Mouse (Mus musculus) left cerebral cortex, postnatal 10 days (tissue): ENCODE measurements around the gene Bud13. TPM values are rescaled to one million over a fixed set of nuclear protein-coding genes. Genes with fewer than 3 reads are reported as not detected.

Experiments
- DNase-seq, 2 experiments: peaks; one replicate each; pipeline ENCODE4 v3.0.0; 2021 to 2022; ENCODE audit warnings: low spot score in 2 of 2, mixed read lengths in 1 of 2; ENCODE audit errors: extremely low spot score in 1 of 2
- intact Hi-C: fragments of 180-260 bp; cut with DNase I; formaldehyde crosslinking; loops from one replicate; pipeline ENCODE4 v1.15.1; 2025
- total RNA-seq, 2 experiments: library from RNA; stranded (reverse); gene quantifications; 2 replicates each; pipeline ENCODE4 v1.2.3; 2021

Gene Bud13
- 10 to 100 TPM in 1 of 2 experiments, 1 to 10 TPM in 1; 9.6 to 10.4 TPM for total RNA-seq

GRCm38 (mm10) chr9:46282631-46283436 is at the start of gene Bud13:
TSS of gene Bud13 (plus strand) at chr9:46283008.
- peak; percentile 88 to 95 for DNase-seq
- intact Hi-C loops: no loop called here

- DNase-seq: no peak
- intact Hi-C loops: no loop called here
Observed at GRCm38 (mm10) chr9:46235196-46235595, 47.6 kb upstream of the Bud13 start.

GRCm38 (mm10) chr9:46235596-46235648 is 47.4 kb upstream of the Bud13 start, which contains the start of gene Apoc3:
TSS of gene Apoc3 (minus strand) at chr9:46235636.
- DNase-seq: no peak
- intact Hi-C loops: no loop called here

GRCm38 (mm10) chr9:46235649-46236048 is 47.2 kb upstream of the Bud13 start:
- no peak for DNase-seq
- intact Hi-C loops: no loop called here

GRCm38 (mm10) chr9:46238850-46239249 is 44.0 kb upstream of the Bud13 start:
- intact Hi-C loops: no loop called here
- no peak for DNase-seq

- intact Hi-C loops: no loop called here
- no peak for DNase-seq
Observed at GRCm38 (mm10) chr9:46240526-46241153, 42.2 kb upstream of the Bud13 start, which contains the start of gene Apoa4. TSS of gene Apoa4 (plus strand) at chr9:46240696.

- no peak for DNase-seq
- intact Hi-C loops: no loop called here
Observed at GRCm38 (mm10) chr9:46241818-46242217, 41.0 kb upstream of the Bud13 start.

GRCm38 (mm10) chr9:46243122-46243521 is 39.7 kb upstream of the Bud13 start:
- DNase-seq: no peak

GRCm38 (mm10) chr9:46243584-46243983 is 39.2 kb upstream of the Bud13 start:
- intact Hi-C loops: no loop called here

More at GRCm38 (mm10) chr9:46243122-46243521, 39.7 kb upstream of the Bud13 start:
- intact Hi-C loops: no loop called here

GRCm38 (mm10) chr9:46246752-46247324 is 36.0 kb upstream of the Bud13 start:
- intact Hi-C loops: loop anchor here (5.0 kb wide), 1 partner anchor 245 kb away; no protein-coding TSS in a partner anchor
- peak; percentile 68 to 69 for DNase-seq

More at GRCm38 (mm10) chr9:46243584-46243983, 39.2 kb upstream of the Bud13 start:
- DNase-seq: no peak

GRCm38 (mm10) chr9:46256177-46256576 is 26.6 kb upstream of the Bud13 start:
- DNase-seq: no peak
- intact Hi-C loops: no loop called here

GRCm38 (mm10) chr9:46256658-46257385 is 26.0 kb upstream of the Bud13 start:
- DNase-seq: peak in 1 of 2 experiments; percentile 44

GRCm38 (mm10) chr9:46257546-46257945 is 25.3 kb upstream of the Bud13 start:
- DNase-seq: no peak

More at GRCm38 (mm10) chr9:46256658-46257385, 26.0 kb upstream of the Bud13 start:
- intact Hi-C loops: no loop called here

GRCm38 (mm10) chr9:46259111-46259510 is 23.7 kb upstream of the Bud13 start:
- DNase-seq: no peak
- intact Hi-C loops: no loop called here

More at GRCm38 (mm10) chr9:46257546-46257945, 25.3 kb upstream of the Bud13 start:
- intact Hi-C loops: no loop called here

- intact Hi-C loops: no loop called here
- no peak for DNase-seq
Observed at GRCm38 (mm10) chr9:46261131-46261530, 21.7 kb upstream of the Bud13 start.

- intact Hi-C loops: no loop called here
- no peak for DNase-seq
Observed at GRCm38 (mm10) chr9:46268343-46268873, 14.4 kb upstream of the Bud13 start, which contains the start of gene Apoa5. TSS of gene Apoa5 (plus strand) at chr9:46268633.

- DNase-seq: no peak
- intact Hi-C loops: no loop called here
Observed at GRCm38 (mm10) chr9:46269125-46269524, 13.7 kb upstream of the Bud13 start.

GRCm38 (mm10) chr9:46270782-46271181 is 12.0 kb upstream of the Bud13 start:
- DNase-seq: no peak
- intact Hi-C loops: no loop called here

GRCm38 (mm10) chr9:46272070-46272469 is 10.7 kb upstream of the Bud13 start:
- no peak for DNase-seq
- intact Hi-C loops: no loop called here
